Mouse (Mus musculus) liver, postnatal 0 days (tissue): Measurements from ENCODE around the gene Stom.

Experiments used
- CTCF ChIP-seq: sonication (generic); IDR thresholded peaks from 2 replicates; pipeline ENCODE4 v1.5.1; 2016; ENCODE audit warnings: antibody characterized with exemption, low read depth
- EP300 ChIP-seq: IDR thresholded peaks from 2 replicates; pipeline ENCODE4 v1.6.1; 2016; ENCODE audit warnings: antibody characterized with exemption, low read depth, mild to moderate bottlenecking

DNA sequence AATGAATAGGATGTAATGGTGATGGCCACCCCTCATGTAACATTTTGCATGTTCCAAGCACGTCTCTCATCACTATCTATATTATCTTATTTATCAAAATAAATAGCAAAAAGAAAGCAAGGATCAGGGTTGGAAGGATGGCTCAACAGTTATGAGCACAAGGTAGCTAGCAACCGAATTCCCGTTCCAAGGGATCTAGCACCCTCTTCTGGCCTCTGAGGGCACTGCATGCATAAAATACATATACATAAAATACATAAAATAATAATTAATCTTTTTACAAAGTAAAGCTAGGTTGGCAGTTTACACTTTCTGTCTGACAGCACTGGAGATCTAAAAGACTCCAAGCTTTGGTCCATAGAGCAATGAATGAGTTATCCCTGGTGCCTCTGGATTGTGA is 36.2 kb upstream of the Stom start:
- TF ChIP-seq EP300 (no peak), CTCF (peak; percentile 86)
